Mouse (Mus musculus) cerebellum, postnatal 14 days (tissue): ENCODE data around the gene Epsti1.
"Not testable (repeated sequence)": the region's sequence is repeated elsewhere in the genome, so short reads cannot be mapped to it uniquely, and the experiment has no call there.

Experiments
- DNase-seq, 2 experiments: peaks; one replicate each; pipeline ENCODE4 v3.0.0; 2021; ENCODE audit warnings: mixed read lengths in 2 of 2

The Epsti1 gene

DNA sequence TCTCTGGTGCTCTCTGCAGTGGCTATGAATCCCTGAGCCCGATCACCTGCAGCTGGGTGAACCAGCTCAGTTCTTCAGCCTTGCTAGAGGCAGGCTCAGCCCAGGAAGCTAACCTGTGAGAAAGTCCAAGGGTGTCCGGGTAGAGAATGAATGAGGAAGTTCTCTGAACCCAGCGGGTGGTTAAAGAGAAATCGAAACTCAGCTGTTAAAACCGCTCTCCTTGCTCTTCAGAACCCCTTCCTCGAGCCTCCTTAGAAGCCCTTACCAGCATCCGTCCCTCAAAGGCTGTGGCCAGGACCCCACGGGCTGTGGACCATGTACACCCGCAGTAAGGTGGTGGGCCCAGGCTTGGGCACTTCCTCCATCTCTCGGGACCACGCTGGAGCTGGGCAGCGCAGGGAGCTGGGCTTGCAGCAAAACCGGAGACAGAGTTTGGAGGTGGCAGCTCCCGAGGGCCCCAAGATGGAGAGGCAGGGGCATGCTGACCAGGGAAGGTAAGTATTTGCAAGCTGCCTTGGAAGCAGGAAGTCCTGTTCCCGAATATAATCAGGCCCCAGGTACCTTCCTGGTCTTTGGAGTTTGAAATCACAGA lies at the start of gene Epsti1:
Epsti1 (plus strand) TSS at position 69 of the 592 bp plus-strand sequence.
- no peak for DNase-seq

DNA sequence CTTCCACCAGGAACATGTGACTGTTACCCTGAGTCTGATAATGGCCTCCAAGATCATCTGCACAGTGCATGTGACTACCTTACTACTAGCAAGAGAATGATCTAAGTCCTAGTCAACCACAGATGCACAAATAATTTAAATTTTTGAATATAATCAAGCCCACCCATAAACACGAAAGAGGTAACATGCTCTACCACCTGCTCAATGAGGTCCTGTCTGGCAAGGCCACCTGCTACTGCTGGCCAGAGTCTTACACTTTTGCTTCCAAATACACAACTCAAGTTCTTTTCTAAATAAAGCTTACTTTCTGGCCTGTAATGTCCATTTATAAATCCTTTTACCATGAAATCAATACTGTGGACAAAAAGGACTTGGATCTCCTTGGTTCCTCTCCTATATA lies 44.1 kb upstream of the Epsti1 start:
- DNase-seq, result no peak

DNA sequence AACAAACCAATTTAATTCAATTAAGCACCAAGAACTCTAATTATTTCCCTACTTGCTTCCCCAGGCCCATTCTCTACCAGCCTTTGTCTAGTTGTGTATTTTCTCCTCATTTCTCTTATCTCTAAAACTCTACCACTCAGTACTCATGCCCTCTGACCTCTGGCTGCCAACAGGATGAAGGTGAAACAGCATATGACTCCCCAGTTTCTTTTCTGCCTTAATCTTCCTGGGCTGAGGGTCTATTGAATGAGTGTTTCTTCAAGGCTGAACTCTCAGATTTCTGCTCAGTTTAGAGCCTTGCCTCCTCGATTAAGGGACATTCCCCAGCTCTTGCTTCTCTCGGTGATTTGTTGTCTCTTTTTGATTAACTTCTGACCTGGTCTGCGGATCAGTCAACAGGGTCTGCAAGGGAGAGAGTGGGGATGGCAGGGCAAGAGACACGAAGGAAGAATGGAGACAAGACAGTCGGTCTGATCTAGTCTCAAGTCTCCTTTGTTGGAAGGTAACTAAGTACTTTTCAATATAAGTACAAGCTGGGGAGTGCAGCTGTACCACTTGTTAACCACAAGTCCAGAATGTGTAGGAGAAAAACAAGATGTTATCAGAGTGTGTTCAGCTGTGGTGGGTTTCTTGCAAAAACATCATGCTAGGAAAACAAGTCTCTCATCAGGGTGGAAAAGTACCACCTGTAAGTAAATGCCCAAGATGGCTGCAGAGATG lies 43.0 kb upstream of the Epsti1 start:
- no peak for DNase-seq

DNA sequence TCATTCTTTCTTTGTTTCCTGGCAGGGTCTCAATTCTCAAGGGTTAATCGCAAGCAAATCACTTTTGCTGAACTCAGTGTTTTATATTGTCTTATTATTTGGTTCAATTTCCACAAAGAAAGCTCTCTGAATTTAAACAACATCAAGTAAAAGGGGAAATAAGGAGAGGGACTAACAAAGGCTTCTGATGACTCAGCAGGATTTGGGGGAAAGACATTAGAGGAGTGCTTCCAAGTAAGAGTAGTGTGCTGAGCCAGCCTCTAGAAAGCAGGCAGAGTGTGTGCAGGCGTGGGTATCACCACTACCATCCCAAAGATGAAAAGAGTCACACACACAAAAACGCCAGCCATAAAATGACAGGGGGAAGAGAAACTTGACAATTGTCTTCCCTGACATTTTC lies 40.0 kb upstream of the Epsti1 start:
- no peak for DNase-seq

DNA sequence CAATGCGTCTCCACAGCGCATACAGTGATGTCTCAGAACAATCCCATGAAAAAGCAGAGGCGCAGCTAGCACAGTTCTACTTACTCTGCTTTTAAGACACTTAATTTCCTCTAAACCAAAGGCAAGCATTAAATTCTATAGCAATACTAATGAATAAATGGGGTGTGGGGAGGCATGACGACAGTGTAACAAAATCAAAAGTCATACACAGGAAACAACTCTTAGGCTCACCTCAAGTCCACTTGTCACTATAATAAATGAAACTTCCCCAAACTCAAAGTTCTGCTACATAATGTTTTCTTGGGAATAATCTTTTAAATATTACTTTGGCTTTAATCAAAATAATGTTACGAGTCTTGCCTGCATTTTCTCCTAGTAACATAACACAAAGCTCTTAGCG lies 39.5 kb upstream of the Epsti1 start:
- DNase-seq, result no peak

DNA sequence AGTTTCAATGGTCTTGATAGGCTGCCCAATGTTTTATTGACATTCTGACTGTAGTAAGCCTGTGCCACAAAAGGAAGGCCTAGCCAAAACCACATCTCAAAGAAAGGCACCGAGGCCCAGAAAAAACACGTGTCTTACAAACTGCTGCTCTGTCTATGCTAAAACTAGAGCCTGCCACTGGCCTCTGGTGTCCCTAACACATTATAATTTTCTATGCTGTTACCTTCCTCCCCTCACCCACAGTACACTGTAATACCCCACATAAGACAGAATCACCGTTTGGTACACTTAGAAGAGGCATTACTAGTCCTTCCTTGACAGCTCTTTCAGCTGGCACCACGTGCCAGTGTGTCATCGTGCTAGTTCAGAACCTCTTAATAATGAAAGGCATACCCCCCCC lies 36.4 kb upstream of the Epsti1 start:
- no peak for DNase-seq

DNA sequence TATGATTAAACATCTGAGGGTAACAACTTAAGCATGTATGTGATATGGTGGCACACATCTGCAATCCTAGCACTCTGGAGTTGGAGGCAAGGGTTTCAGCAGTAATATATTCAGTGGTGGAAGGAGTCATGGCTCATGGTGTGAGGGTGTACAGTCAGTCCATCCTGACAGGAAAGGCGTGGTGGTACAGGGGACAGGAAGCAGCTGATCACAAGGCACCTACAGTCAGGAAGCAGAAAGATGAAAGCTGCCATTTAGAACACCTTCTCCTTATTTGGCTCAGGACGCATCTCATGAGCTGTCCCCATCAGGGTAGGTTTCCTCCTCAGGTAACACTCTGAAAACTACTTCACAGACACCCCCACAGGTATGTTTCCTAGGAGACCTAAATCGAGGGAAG lies 33.1 kb upstream of the Epsti1 start:
- DNase-seq, result no peak

DNA sequence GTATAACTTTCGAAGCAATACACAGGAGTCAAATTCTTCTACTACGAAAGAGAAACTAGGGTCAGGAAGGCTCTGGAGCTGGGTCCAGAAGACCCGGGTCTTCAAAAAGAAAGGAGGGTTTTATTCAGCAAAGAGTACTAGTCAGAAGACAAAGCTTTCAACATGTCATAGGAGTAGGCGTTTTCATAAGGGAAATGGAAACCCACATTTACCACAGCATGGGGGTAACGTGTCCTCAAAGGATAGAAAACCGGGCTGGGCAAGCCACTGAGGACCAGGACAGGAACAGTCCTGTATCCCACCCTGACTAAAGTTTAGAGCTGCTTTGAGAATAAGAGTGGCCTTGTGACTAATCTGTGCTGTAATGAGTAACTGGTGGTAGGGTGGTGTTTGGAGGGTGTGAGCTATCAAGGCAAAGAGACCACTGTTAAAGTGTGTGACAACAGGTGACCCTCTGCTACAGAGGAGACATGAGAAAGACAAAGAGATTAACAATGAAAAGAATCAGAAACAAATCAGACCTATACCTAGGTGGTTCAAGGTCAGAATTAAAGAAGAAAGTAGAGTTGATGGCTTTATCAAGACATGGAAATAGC lies 32.6 kb upstream of the Epsti1 start:
- DNase-seq, result no peak

DNA sequence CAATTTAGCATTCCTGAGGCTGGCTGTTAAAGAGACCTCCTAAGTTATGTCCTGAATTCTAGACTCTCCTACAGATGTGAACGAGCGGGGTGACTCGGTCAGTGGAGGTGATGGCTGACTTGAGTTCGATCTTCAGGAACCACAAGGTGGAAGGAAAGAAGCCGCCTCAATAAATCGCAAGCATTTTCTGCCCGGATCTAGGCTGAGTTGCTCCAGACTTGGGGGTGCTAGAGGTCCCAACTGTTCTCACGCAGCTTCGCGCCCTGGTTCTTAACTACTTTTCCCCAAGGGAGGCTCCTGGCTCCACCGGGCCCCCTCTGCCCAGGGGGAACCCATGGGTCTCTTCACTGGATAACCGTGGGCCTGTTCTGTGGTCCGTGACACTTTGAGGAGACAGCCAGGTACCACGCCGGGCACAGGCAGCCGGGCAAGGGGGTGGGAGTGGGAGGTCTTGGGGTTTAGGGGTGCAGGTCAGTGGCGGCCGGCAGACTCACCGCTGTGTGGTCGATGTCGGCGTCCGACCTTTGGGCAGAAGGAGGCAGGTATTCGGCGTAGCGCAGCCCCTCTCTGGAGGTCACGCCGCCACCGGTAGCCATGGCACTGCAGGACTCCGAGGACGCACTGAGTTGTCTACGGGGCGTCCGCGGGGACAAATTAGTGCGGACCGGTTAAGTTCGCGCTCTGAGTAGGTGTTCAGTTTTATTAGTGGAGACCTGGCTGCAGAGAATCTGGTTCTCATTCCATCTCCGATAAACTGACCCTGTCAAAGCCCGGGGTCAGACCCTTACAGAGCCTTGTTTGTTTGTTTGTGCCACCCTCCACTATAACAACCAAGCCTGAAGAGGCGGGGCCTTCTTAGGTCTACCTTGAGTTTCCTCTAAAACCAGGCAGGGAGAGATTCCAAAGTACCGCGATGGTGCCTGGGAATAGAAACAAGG lies 29.5 kb upstream of the Epsti1 start, which contains the start of gene Dnajc15:
Dnajc15 (minus strand) TSS at position 822 of the 938 bp plus-strand sequence.
- DNase-seq, result peak; percentile 86 to 89

DNA sequence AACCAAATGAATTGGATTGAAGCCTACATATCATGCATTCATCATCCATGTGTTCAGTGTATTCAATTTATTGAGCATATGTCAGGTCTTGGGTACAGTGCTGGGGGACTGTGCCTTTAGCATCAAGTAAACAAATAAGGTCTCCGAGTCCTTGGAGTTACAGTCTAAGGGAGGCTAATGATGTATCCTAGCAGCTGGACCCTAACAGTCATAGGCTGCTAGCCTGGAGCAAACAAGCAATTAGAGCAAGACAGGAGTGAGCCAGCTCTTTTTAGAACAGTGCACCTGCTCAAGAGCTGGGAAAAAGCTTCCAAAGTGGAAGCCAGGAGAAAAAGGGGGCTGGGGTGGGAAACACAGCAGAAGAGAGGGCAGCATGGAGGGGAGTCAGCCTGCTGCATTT lies 27.8 kb upstream of the Epsti1 start:
- no peak for DNase-seq

DNA sequence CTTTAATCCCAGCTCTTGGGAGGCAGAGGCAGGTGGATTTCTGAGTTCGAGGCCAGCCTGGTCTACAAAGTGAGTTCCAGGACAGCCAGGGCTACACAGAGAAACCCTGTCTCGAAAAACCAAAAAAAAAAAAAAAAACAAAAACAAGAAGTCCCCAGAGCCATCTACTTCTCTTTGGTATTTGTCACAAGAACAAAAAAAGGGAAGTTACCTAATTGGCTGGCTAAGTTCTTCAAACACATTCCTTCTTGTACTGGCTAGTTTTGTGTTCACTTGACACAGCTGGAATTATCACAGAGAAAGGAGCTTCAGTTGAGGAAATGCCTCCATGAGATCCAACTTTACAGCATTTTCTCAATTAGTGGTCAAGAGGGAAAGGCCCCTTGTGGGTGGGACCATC lies 26.2 kb upstream of the Epsti1 start:
- not testable (repeated sequence) for DNase-seq

DNA sequence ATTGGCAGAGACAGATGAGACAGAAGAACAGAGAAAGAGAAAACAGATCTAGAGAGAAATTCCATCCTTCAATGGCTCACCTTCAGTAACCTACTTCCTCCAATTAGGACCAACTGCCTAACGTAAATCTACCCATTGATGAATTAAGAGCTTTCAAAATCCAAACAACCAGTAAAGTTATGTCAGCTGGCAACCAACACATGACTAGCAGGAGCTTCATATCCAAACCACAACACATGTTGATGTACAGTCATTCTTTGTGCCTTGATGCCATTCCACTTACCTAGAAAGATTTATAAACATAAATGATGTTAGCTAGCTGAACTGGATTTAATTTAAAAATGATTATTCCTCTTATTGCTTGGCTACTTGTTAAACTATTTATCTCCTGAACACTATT lies 22.0 kb upstream of the Epsti1 start:
- DNase-seq, result no peak

DNA sequence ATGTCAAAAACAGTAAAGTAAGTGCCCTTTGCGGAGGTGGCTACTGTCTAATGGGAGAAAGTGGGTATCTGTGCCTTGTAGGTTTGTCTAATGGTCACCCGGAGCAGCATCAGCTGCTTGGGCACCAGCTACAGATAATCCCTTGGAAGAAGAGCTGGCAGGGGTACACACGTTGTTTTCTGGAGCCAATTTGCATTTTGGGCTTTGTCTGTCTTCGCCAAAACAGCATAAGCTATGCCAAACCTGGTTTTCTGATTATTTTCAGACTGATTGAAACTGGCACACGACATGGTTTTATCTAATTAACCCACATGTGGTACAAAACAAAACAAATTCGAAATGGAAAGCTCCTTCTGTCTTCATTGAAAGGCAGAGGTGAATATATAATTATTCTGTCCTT lies 21.4 kb upstream of the Epsti1 start:
- peak; percentile 70 to 83 for DNase-seq

DNA sequence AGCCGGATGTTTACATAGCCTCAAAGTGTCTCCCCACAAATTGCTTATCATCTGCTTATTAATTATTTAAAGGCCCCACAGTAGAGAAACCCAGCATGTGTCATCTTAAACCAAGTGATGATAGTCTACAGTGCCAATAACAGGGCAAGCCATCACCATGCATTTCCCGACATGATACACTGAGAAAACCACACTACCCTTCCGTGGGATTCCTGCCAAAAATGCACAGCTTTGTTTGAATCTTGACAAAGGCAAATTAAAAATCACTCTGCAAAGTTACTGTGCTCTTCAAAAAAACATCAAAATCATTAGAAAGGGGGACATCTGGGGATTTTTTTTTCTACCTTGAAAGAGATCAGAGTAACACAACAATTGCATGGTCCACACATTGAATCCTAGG lies 17.7 kb upstream of the Epsti1 start:
- DNase-seq, result no peak

DNA sequence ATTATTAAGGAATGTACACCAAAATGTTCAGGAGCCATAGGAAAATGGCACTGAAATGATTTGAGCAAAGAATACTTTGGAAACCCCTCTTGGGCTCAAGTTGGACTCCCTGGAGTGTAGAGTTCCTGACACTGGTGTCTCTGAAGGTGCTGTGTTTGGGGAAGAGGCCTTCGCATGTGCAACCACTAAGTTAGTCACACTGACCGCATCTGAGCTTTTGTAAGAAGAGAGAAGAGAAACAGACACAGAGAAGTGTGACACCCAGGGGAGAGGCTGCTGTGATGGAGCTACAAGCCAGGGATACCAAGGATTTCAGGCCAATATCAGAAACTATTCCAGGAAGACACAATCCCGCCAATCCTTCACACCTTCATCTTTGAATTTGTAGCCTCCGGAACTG lies 17.1 kb upstream of the Epsti1 start:
- DNase-seq, result no peak

DNA sequence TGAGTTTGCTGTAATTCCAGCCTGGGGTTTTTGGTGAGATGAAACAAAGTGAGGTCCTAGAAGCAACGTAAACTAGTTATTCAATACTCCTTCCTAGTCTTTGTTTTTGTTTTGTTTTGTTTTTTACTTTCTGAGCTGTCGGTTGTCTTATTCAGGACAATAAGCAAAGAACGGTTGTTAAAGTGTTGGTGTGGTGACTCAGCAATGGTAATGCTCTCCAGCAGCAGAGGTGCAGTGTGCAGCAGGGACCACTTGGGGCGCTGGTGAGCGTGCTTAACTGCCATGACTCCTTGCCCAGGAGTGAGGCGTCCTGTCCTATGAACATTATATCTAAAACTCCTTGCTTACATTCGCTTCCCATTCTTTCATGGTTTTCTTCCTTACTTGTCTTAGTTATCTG lies 14.1 kb upstream of the Epsti1 start:
- no peak for DNase-seq

DNA sequence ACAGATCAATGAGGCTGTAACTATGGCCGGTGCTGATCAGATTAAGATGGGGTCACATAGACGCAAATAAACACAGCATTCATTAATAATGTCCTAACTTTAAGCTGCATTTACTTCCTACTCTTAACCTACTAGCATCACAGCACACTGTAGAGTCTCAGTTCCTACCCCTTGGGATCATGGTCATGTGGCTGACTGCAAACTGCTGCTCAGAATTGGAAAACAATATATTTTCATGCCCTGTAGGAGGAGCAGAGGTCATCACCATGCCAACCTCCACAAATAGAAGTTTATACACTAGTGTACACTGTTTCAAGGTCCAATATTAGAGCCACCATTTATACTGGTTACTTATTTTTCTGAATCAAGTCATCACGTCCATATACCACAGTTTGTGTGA lies 8.1 kb upstream of the Epsti1 start:
- no peak for DNase-seq

DNA sequence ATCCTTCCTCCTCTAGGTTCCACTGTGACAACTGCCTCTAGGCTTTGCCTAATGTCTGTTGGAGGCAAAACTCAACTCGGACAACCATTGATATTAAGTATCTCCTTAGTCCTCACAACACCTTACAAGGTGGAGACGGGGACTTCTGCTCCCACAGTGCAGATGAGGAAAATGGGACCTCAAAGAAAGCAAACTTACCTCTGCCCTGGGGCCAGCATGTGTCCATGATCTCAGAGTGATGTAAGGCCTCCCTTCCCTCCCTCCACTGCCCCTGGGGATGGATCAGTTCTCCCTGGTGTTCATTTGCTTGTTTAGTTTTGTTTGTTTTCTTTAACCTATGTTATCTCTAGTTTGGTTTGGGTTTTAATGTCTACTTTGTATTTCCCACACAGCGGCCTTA lies 1.5 kb upstream of the Epsti1 start:
- DNase-seq, result no peak

DNA sequence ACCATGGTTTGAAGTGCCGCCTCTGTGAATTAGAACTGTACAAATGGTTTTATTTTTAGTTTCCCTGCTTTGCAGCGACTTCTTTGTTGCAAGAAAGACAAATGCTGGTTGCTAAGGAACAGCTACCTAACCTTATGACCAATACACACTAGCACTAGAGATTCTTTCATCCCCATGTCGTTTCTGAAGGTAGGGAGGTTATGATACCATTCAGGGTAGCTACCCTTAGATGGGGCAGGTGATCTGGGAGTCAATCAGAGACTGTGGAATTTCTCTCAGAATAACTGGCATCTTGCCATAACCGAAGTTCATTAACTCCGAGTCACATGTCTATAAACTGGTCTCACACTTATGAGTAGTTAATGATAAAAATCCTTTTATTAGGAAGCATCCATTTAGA lies 1.4 kb downstream of the Epsti1 start:
- no peak for DNase-seq

DNA sequence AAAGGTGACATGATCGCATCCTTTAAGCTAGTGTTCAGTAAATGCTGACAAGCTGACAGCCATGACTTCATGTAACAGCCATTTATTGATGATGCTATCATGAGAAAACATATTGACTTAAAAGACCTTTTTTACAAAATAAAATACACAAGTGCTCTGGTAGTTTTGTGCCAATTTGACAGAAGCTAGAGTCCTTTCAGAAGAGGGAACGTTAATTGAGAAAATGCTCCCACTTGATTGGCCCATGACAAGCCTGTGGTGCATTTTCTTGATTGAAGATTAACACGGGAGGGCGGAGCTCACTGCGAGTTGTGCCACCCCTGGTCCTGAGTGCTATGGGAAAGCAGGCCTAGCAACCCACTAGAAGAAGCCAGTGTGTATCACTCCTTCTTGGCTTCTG lies 2.5 kb downstream of the Epsti1 start:
- DNase-seq, result no peak

DNA sequence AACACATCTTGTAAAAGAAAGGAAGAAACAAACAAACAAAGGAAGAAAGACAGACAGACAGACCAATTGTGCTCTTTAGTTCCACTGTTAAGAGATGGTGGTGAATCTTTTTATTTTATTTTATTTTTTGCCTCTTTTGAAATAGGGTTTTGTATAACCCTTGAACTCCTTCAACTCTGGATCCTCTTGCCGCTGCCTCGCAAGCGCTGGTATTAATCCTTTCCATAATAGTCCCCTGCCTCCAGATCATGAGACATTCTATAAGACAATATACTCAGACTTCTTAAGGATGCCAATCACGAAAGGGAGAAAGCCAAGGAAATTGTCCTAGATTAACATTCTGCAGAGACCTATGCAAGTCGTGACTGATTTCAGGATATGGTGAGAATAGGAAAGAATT lies 11.7 kb downstream of the Epsti1 start:
- DNase-seq, result no peak

DNA sequence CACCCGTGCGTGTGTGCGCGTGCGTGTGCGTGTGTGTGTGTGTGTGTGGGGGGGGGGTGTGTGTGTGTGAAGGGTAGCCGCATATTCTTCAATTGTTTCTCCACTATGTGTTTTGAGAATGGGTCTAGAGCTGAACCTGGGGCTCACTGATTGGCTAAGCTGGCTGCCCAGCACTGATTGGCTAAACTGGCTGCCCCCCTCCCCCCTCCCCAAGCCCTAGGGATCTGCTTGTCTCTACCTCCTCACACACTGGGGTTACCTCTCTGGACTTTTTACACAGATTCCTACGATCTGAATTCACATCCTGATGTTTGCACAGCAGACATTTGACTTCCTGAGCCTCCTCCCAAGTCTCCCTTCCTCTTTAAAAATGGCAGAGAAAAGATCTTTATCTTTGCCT lies 17.6 kb downstream of the Epsti1 start:
- DNase-seq, result no peak
